Mouse (Mus musculus): ENCODE measurements around the gene Tnn.
A peak's percentile ranks its signal among the peaks of the same experiment; 100 is the strongest.

The Tnn gene

GRCm38 (mm10) chr1:160082647-160083046, 70.7 kb downstream of the Tnn start:
- no peak for DNase-seq (ENCODE audit: low spot score in 2 of 2)

GRCm38 (mm10) chr1:160080800-160081436, 72.5 kb downstream of the Tnn start:
- peak; percentile 75 to 91 for DNase-seq (ENCODE audit: low spot score in 2 of 2)

- peak; percentile 63 to 65 for DNase-seq (ENCODE audit: low spot score in 2 of 2)
These were observed 74.3 kb downstream of the Tnn start for GRCm38 (mm10) chr1:160078882-160079661.

GRCm38 (mm10) chr1:160064547-160065144, 88.7 kb downstream of the Tnn start:
- DNase-seq (ENCODE audit: low spot score in 2 of 2) = no peak

GRCm38 (mm10) chr1:160061725-160062366, 91.5 kb downstream of the Tnn start:
- DNase-seq (ENCODE audit: low spot score in 2 of 2) = peak; percentile 47 to 71

GRCm38 (mm10) chr1:160061321-160061720, 92.1 kb downstream of the Tnn start:
- no peak for DNase-seq (ENCODE audit: low spot score in 2 of 2)

GRCm38 (mm10) chr1:160060542-160060941, 92.8 kb downstream of the Tnn start:
- no peak for DNase-seq (ENCODE audit: low spot score in 2 of 2)

GRCm38 (mm10) chr1:160059908-160060307, 93.5 kb downstream of the Tnn start:
- DNase-seq (ENCODE audit: low spot score in 2 of 2) = no peak

- DNase-seq (ENCODE audit: low spot score in 2 of 2) = no peak
These were observed 95.7 kb downstream of the Tnn start for GRCm38 (mm10) chr1:160057657-160058056.

GRCm38 (mm10) chr1:160054366-160055078, 98.9 kb downstream of the Tnn start:
- no peak for DNase-seq (ENCODE audit: low spot score in 2 of 2)

GRCm38 (mm10) chr1:160053510-160054305, 99.7 kb downstream of the Tnn start:
- DNase-seq (ENCODE audit: low spot score in 2 of 2) = no peak

- no peak for DNase-seq (ENCODE audit: low spot score in 2 of 2)
These were observed 100.6 kb downstream of the Tnn start for GRCm38 (mm10) chr1:160052556-160053315.

- no peak for DNase-seq (ENCODE audit: low spot score in 2 of 2)
These were observed 102.5 kb downstream of the Tnn start for GRCm38 (mm10) chr1:160050898-160051297.

GRCm38 (mm10) chr1:160049131-160049880, 104.1 kb downstream of the Tnn start:
- no peak for DNase-seq (ENCODE audit: low spot score in 2 of 2)

- no peak for DNase-seq (ENCODE audit: low spot score in 2 of 2)
These were observed 105.9 kb downstream of the Tnn start for GRCm38 (mm10) chr1:160047481-160047931.

- DNase-seq (ENCODE audit: low spot score in 2 of 2) = no peak
These were observed 106.6 kb downstream of the Tnn start for GRCm38 (mm10) chr1:160046786-160047185.

- DNase-seq (ENCODE audit: low spot score in 2 of 2) = no peak
These were observed 107.4 kb downstream of the Tnn start for GRCm38 (mm10) chr1:160045971-160046370.

GRCm38 (mm10) chr1:160045056-160045715, 108.2 kb downstream of the Tnn start:
- DNase-seq (ENCODE audit: low spot score in 2 of 2) = no peak

Measured in thymus, postnatal 10 days (tissue).